In genomic region chr9:20662874-20663273, GRCm38 (mm10) we compare ENCODE assay signal across 12 mouse cellular contexts. TPM values are rescaled to one million over a fixed set of nuclear protein-coding genes. Genes with fewer than 3 reads are reported as not detected.
A peak's percentile ranks its signal among the peaks of the same experiment; 100 is the strongest.
DNase-seq lines count a peak whose midpoint lies in the region; ATAC-seq lines count a peak whose summit lies in the region.
"Had no signal": no experiment of that assay in that cellular context is flagged by ENCODE, and none has a peak within 500 bp of the region (broad histone marks: within the 10 kb centered on the region; RNA-seq: fewer than 3 reads in every experiment).

No protein-coding gene starts in this region.

- DNase-seq in kidney, adult 18-20 months: no peak
- DNase-seq in hindbrain, embryonic 11.5 days (ENCODE audit: low spot score): peak; percentile 48
- peak; percentile 41 for DNase-seq in neural tube, embryonic 10.5 days (ENCODE audit: extremely low spot score, low spot score)
- DNase-seq in cerebellum, adult 9-11 months: no peak
- DNase-seq in natural killer cell, adult 2 months (ENCODE audit: low spot score in 2 of 2): no peak
- DNase-seq in cerebellum, adult 11-12 months: no peak

- no peaks in the 10 kb centered on the region for H3K27me3 ChIP-seq in kidney, embryonic 14.5 days (ENCODE audit: control insufficient read depth, insufficient read depth, low read length)
- H3K27me3 ChIP-seq in hindbrain, embryonic 11.5 days (ENCODE audit: control insufficient read depth, insufficient read depth, low read length): no peaks in the 10 kb centered on the region
- H3K27me3 ChIP-seq in hindbrain, embryonic 16.5 days (replicated peaks; ENCODE audit: control insufficient read depth, insufficient read depth, low read length): no peaks in the 10 kb centered on the region
- H3K27me3 ChIP-seq: heart, embryonic 13.5 days; limb, embryonic 13.5 days had no signal

- ATAC-seq in kidney, embryonic 14.5 days (ENCODE audit: low FRiP score, low TSS enrichment): peak; percentile 47
- ATAC-seq in hindbrain, embryonic 11.5 days (ENCODE audit: low FRiP score): peak; percentile 74
- no peak for ATAC-seq in hindbrain, embryonic 16.5 days

- H3K27ac ChIP-seq in kidney, embryonic 14.5 days (ENCODE audit: low read depth, low read length): no peak overlapping the region
- H3K27ac ChIP-seq in hindbrain, embryonic 11.5 days (ENCODE audit: low read depth, low read length): peak overlapping the region; percentile 80
- peak overlapping the region; percentile 83 for H3K27ac ChIP-seq in hindbrain, embryonic 16.5 days (ENCODE audit: low read depth, low read length)
- H3K27ac ChIP-seq: heart, embryonic 13.5 days; limb, embryonic 13.5 days had no signal

- H3K9me3 ChIP-seq in kidney, embryonic 14.5 days (ENCODE audit: control insufficient read depth, low read length): no peaks in the 10 kb centered on the region
- H3K9me3 ChIP-seq in hindbrain, embryonic 11.5 days (ENCODE audit: control insufficient read depth, low read length): no peaks in the 10 kb centered on the region
- no peaks in the 10 kb centered on the region for H3K9me3 ChIP-seq in hindbrain, embryonic 16.5 days (ENCODE audit: control insufficient read depth, low read length)
- H3K9me3 ChIP-seq: G1E; heart, embryonic 13.5 days; limb, embryonic 13.5 days had no signal

- no peak overlapping the region for H3K9ac ChIP-seq in kidney, embryonic 14.5 days (ENCODE audit: low read depth, low read length)
- 0 out of 2 replicates have a peak overlapping the region, but pooled peaks have one; percentile 19 for H3K9ac ChIP-seq in hindbrain, embryonic 11.5 days (ENCODE audit: low read depth, low read length)
- peak overlapping the region; percentile 33; the same call in 1 of the 2 replicates for H3K9ac ChIP-seq in hindbrain, embryonic 16.5 days (ENCODE audit: low read depth, low read length)
- H3K9ac ChIP-seq: heart, embryonic 13.5 days had no signal

- H3K4me2 ChIP-seq in kidney, embryonic 14.5 days (replicated peaks; ENCODE audit: low read depth, low read length): no peak overlapping the region
- no peak overlapping the region for H3K4me2 ChIP-seq in hindbrain, embryonic 11.5 days (replicated peaks; ENCODE audit: low read depth, low read length)
- H3K4me2 ChIP-seq in hindbrain, embryonic 16.5 days (ENCODE audit: low read length): no peak overlapping the region
- H3K4me2 ChIP-seq: heart, embryonic 13.5 days; limb, embryonic 13.5 days had no signal

- WGBS in kidney, embryonic 14.5 days: 37% methylated on average over 8 of the region's 8 CpGs
- 72% methylated on average over 8 of the region's 8 CpGs for WGBS in hindbrain, embryonic 11.5 days
- 58% methylated on average over 8 of the region's 8 CpGs for WGBS in hindbrain, embryonic 16.5 days

- peaks cover 12% of the 10 kb centered on the region; the same call in 1 of the 2 replicates for H3K4me1 ChIP-seq in kidney, embryonic 14.5 days (ENCODE audit: control insufficient read depth, insufficient read depth, low read length)
- peaks cover 19% of the 10 kb centered on the region for H3K4me1 ChIP-seq in hindbrain, embryonic 11.5 days (replicated peaks; ENCODE audit: control insufficient read depth, insufficient read depth, low read length)
- peaks cover 31% of the 10 kb centered on the region for H3K4me1 ChIP-seq in hindbrain, embryonic 16.5 days (ENCODE audit: control insufficient read depth, insufficient read depth, low read depth, low read length)

- peaks cover 62% of the 10 kb centered on the region for H3K36me3 ChIP-seq in kidney, embryonic 14.5 days (ENCODE audit: control insufficient read depth, insufficient read depth, low read length)
- peaks cover 8% of the 10 kb centered on the region; the same call in 1 of the 2 replicates for H3K36me3 ChIP-seq in hindbrain, embryonic 11.5 days (ENCODE audit: control insufficient read depth, insufficient read depth, low read length)
- peaks cover 9% of the 10 kb centered on the region; the same call in 1 of the 2 replicates for H3K36me3 ChIP-seq in hindbrain, embryonic 16.5 days (ENCODE audit: control insufficient read depth, insufficient read depth, low read length)

- H3K4me3 ChIP-seq in kidney, embryonic 14.5 days (ENCODE audit: low read length): no peak overlapping the region
- H3K4me3 ChIP-seq in hindbrain, embryonic 11.5 days (ENCODE audit: low read depth, low read length): no peak overlapping the region
- no peak overlapping the region for H3K4me3 ChIP-seq in hindbrain, embryonic 16.5 days (ENCODE audit: low read length)
- H3K4me3 ChIP-seq: erythroblast, embryonic 14.5 days; heart, embryonic 13.5 days; limb, embryonic 13.5 days had no signal

RNA-seq across cellular contexts. Expression of gene Pin1, which starts 11.0 kb away (rescaled TPM):
- 57.9 and 70.0 TPM in 2 replicates for polyA plus RNA-seq in kidney, embryonic 14.5 days (2014; fragmentation: Nextera tagmentation; extraction: Ambion mirVana)
- polyA plus RNA-seq in hindbrain, embryonic 11.5 days (2014; fragmentation: Nextera tagmentation; extraction: Ambion mirVana): 65.2 and 65.9 TPM in 2 replicates
- polyA plus RNA-seq in hindbrain, embryonic 16.5 days (2015; fragmentation: Nextera tagmentation; extraction: Ambion mirVana): 70.6 and 76.1 TPM in 2 replicates

RNA-seq across cellular contexts. Expression of gene Fbxl12, which starts 18.3 kb away (rescaled TPM):
- 14.6 and 16.8 TPM in 2 replicates for polyA plus RNA-seq in kidney, embryonic 14.5 days (2014; fragmentation: Nextera tagmentation; extraction: Ambion mirVana)
- polyA plus RNA-seq in hindbrain, embryonic 11.5 days (2014; fragmentation: Nextera tagmentation; extraction: Ambion mirVana): 12.6 and 14.3 TPM in 2 replicates
- 14.6 and 15.6 TPM in 2 replicates for polyA plus RNA-seq in hindbrain, embryonic 16.5 days (2015; fragmentation: Nextera tagmentation; extraction: Ambion mirVana)

RNA-seq across cellular contexts. Expression of gene Ubl5, which starts 20.2 kb away (rescaled TPM):
- polyA plus RNA-seq in kidney, embryonic 14.5 days (2014; fragmentation: Nextera tagmentation; extraction: Ambion mirVana): 375 and 531 TPM in 2 replicates
- 448 and 456 TPM in 2 replicates for polyA plus RNA-seq in hindbrain, embryonic 11.5 days (2014; fragmentation: Nextera tagmentation; extraction: Ambion mirVana)
- 428 and 459 TPM in 2 replicates for polyA plus RNA-seq in hindbrain, embryonic 16.5 days (2015; fragmentation: Nextera tagmentation; extraction: Ambion mirVana)

Comparison
In these comparisons a context has a peak if more than half of its experiments do, and no peak if none do; other contexts are left out.
1. DNase-seq: peak in hindbrain, embryonic 11.5 days (single experiment) and neural tube, embryonic 10.5 days (single experiment); none in kidney, adult 18-20 months (single experiment), cerebellum, adult 9-11 months (single experiment), natural killer cell, adult 2 months (0 of 2) and cerebellum, adult 11-12 months (single experiment).